Mouse (Mus musculus) G1E (cell line): ENCODE results near the gene Nemp1.

Experiments
- CTCF ChIP-seq: IDR thresholded peaks from 2 replicates; pipeline ENCODE4 v1.5.1; 2012; ENCODE audit warnings: low read depth, low read length, inconsistent platforms, mixed read lengths
- GATA1 ChIP-seq: IDR thresholded peaks from 2 replicates; pipeline ENCODE4 v1.6.1; 2012; ENCODE audit warnings: borderline replicate concordance, low read length, inconsistent platforms, mixed read lengths
- TAL1 ChIP-seq: conservative IDR thresholded peaks from 2 replicates; pipeline ENCODE4 v1.6.1; 2012; ENCODE audit warnings: low read depth, low read length, inconsistent platforms, mixed read lengths

- TF ChIP-seq CTCF = no peak
- no peak for TF ChIP-seq GATA1
- peak; percentile 54 for TF ChIP-seq TAL1
Measured at GRCm38 (mm10) chr10:127705783-127706182, 39.1 kb downstream of the Nemp1 start.
